Mouse (Mus musculus) embryonic fibroblast, embryonic 13.5 days (primary cell): Measurements from ENCODE around the gene Aco2.

ENCODE experiments used
- CTCF ChIP-seq: IDR thresholded peaks from 2 replicates; pipeline ENCODE4 v1.5.1; 2011; ENCODE audit warnings: mild to moderate bottlenecking, control low read depth, low read length, moderate library complexity, borderline replicate concordance; ENCODE audit not compliant: insufficient read depth
- POLR2A ChIP-seq: IDR thresholded peaks from 2 replicates; pipeline ENCODE4 v1.6.1; 2011; ENCODE audit warnings: low read depth, mild to moderate bottlenecking, control low read depth, low read length, moderate library complexity

DNA sequence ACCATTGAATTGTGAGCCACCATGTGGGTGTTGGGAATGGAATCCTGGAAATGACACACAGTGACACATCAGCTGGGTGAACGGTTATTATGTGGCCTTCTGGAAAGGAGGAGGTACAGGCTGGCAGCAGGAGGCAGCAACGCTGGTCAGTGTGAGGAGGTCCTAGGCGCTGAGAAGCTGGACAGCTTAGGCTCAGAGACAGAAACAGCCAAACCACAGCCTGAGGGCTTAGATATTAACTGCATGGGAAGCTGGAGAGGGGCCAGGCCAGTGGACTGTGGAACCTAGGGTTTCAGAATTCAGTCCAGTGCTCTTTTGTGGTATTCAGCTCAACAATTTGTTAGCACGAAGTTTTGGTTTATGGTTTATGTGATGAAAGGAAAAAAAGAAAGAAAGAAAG is 55.6 kb downstream of the Aco2 start:
- no peak for TF ChIP-seq CTCF
- TF ChIP-seq POLR2A, result no peak
